Mouse (Mus musculus) kidney, adult 2 months (tissue): ENCODE results near the gene 2300002M23Rik.

Experiments
- CTCF ChIP-seq: fragments of 200-500 bp; conservative IDR thresholded peaks from 2 replicates; pipeline ENCODE4 v1.5.1; 2011; ENCODE audit warnings: low read depth, mild to moderate bottlenecking, control low read depth, low read length, moderate library complexity, mixed read lengths; ENCODE audit not compliant: insufficient read depth, insufficient read length
- POLR2A ChIP-seq: fragments of 200-500 bp; IDR thresholded peaks from one replicate; pipeline ENCODE4 v1.6.1; 2011; ENCODE audit warnings: low read depth, low read length, control low read depth

- no peak for TF ChIP-seq CTCF
- TF ChIP-seq POLR2A = no peak
Measured at GRCm38 (mm10) chr17:35556186-35556765, 11.0 kb upstream of the 2300002M23Rik start.
